23 mouse cellular contexts compared by ENCODE assay signal in genomic region chr4:132380965-132381616, GRCm38 (mm10). TPM values are rescaled to one million over a fixed set of nuclear protein-coding genes. Genes with fewer than 3 reads are reported as not detected.
DNase-seq lines count a peak whose midpoint lies in the region; ATAC-seq and TF ChIP-seq lines count a peak whose summit lies in the region.
"Had no signal": no experiment of that assay in that cellular context is flagged by ENCODE, and none has a peak within 500 bp of the region (broad histone marks: within the 10 kb centered on the region; RNA-seq: fewer than 3 reads in every experiment).

No protein-coding gene starts in this region.

- no peaks in the 10 kb centered on the region for H3K9me3 ChIP-seq in liver, postnatal 0 days (ENCODE audit: low read length)
- H3K9me3 ChIP-seq in MEL (replicated peaks; ENCODE audit: insufficient read depth, low read length) = no peaks in the 10 kb centered on the region
- H3K9me3 ChIP-seq in intestine, embryonic 16.5 days (ENCODE audit: control insufficient read depth, low read length) = no peaks in the 10 kb centered on the region
- H3K9me3 ChIP-seq: embryonic facial prominence, embryonic 10.5 days; embryonic facial prominence, embryonic 12.5 days; forebrain, embryonic 13.5 days; forebrain, embryonic 15.5 days; G1E had no signal

- no peak for ATAC-seq in liver, postnatal 0 days
- ATAC-seq in intestine, embryonic 16.5 days = peak; percentile 79
- ATAC-seq: CD4-positive, CD25-positive, alpha-beta regulatory T cell, adult 4 months; forebrain, embryonic 13.5 days; forebrain, embryonic 15.5 days; forebrain, postnatal 0 days had no signal

- H3K4me3 ChIP-seq in liver, adult 2 months (ENCODE audit: insufficient read depth, low read depth, low read length) = no peak overlapping the region
- no peak overlapping the region for H3K4me3 ChIP-seq in liver, postnatal 0 days (ENCODE audit: low read depth, low read length)
- no peak overlapping the region for H3K4me3 ChIP-seq in MEL (ENCODE audit: control insufficient read depth in 1 of 2, insufficient read depth in 1 of 2, low read depth in 2 of 2, low read length in 2 of 2)
- H3K4me3 ChIP-seq in intestine, embryonic 16.5 days (ENCODE audit: low read length) = no peak overlapping the region
- H3K4me3 ChIP-seq: embryonic facial prominence, embryonic 10.5 days; embryonic facial prominence, embryonic 12.5 days; forebrain, embryonic 13.5 days; forebrain, embryonic 15.5 days had no signal

- no peaks in the 10 kb centered on the region for H3K27me3 ChIP-seq in liver, adult 2 months (ENCODE audit: control insufficient read depth, insufficient read depth, low read length)
- H3K27me3 ChIP-seq in liver, postnatal 0 days (ENCODE audit: insufficient read depth, low read length) = no peaks in the 10 kb centered on the region
- no peaks in the 10 kb centered on the region for H3K27me3 ChIP-seq in MEL (ENCODE audit: control insufficient read depth in 1 of 2, insufficient read depth in 2 of 2, low read length in 2 of 2)
- no peaks in the 10 kb centered on the region for H3K27me3 ChIP-seq in intestine, embryonic 16.5 days (replicated peaks; ENCODE audit: control insufficient read depth, insufficient read depth, low read length)
- H3K27me3 ChIP-seq: CH12.LX; embryonic facial prominence, embryonic 12.5 days; forebrain, embryonic 13.5 days; forebrain, embryonic 15.5 days had no signal

- H3K4me1 ChIP-seq in liver, adult 2 months (ENCODE audit: control insufficient read depth, insufficient read depth, low read length) = peaks cover 2% of the 10 kb centered on the region
- no peaks in the 10 kb centered on the region for H3K4me1 ChIP-seq in liver, postnatal 0 days (ENCODE audit: insufficient read depth)
- peaks cover 2 to 5% of the 10 kb centered on the region in 2 experiments; a peak in 1 of 4 replicates for H3K4me1 ChIP-seq in MEL (ENCODE audit: control insufficient read depth in 1 of 2, insufficient read depth in 2 of 2, low read length in 2 of 2)
- H3K4me1 ChIP-seq in intestine, embryonic 16.5 days (ENCODE audit: control insufficient read depth, insufficient read depth, low read length) = peaks cover 2% of the 10 kb centered on the region; the same call in 1 of the 2 replicates
- H3K4me1 ChIP-seq: embryonic facial prominence, embryonic 10.5 days; embryonic facial prominence, embryonic 12.5 days; forebrain, embryonic 13.5 days; forebrain, embryonic 15.5 days had no signal

- peak; percentile 26 for DNase-seq in liver, adult 2 months (ENCODE audit: extremely low read depth, low read depth, low spot score)
- no peak for DNase-seq in liver, postnatal 0 days
- DNase-seq in MEL (ENCODE audit: low read depth, low spot score) = no peak
- no peak for DNase-seq in adrenal gland, adult 8-10 months
- no peak for DNase-seq in left cerebral cortex, postnatal 25 days (ENCODE audit: low spot score in 2 of 2)
- DNase-seq: adrenal gland, adult 2 months; adrenal gland, postnatal 14 days; adrenal gland, postnatal 36 days; B cell, adult 2 months; cerebellum, adult 11-12 months; cerebellum, adult 2 months; cerebellum, adult 9-10 months; cerebellum, postnatal 10 days; cerebellum, postnatal 25 days; forebrain, postnatal 0 days had no signal

- H3K36me3 ChIP-seq in liver, adult 2 months (ENCODE audit: control insufficient read depth, insufficient read depth, low read length) = peaks cover 28% of the 10 kb centered on the region
- H3K36me3 ChIP-seq in liver, postnatal 0 days (replicated peaks; ENCODE audit: insufficient read depth, low read length) = peaks cover 17% of the 10 kb centered on the region
- peaks cover 0 to 7% of the 10 kb centered on the region in 2 experiments; a peak in 1 of 4 replicates for H3K36me3 ChIP-seq in MEL (ENCODE audit: control insufficient read depth in 1 of 2, insufficient read depth in 2 of 2, low read length in 2 of 2)
- peaks cover 11% of the 10 kb centered on the region for H3K36me3 ChIP-seq in intestine, embryonic 16.5 days (ENCODE audit: control insufficient read depth, insufficient read depth, low read length)

- no peak overlapping the region for H3K9ac ChIP-seq in liver, adult 2 months (ENCODE audit: low read depth, low read length)
- H3K9ac ChIP-seq in liver, postnatal 0 days (replicated peaks) = no peak overlapping the region
- H3K9ac ChIP-seq in MEL (ENCODE audit: control insufficient read depth, low read depth, low read length, poor library complexity, severe bottlenecking) = no peak overlapping the region
- no peak overlapping the region for H3K9ac ChIP-seq in intestine, embryonic 16.5 days (ENCODE audit: low read depth, low read length)
- H3K9ac ChIP-seq: embryonic facial prominence, embryonic 12.5 days; forebrain, embryonic 13.5 days; forebrain, embryonic 15.5 days; forebrain, postnatal 0 days had no signal

- intact Hi-C loops in left cerebral cortex, postnatal 25 days (cut with DNase I) = no loop called here

- no peak for TF ChIP-seq CTCF in liver, adult 2 months (IDR thresholded peaks at IDR 0.05; ENCODE audit: low read depth, low read length)
- no peak for TF ChIP-seq CTCF in liver, postnatal 0 days (IDR thresholded peaks at IDR 0.05; ENCODE audit: low read depth)
- no peak for TF ChIP-seq CTCF in MEL (IDR thresholded peaks at IDR 0.05 in 2 of 3, conservative IDR thresholded peaks at IDR 0.05 in 1 of 3; ENCODE audit: control insufficient read depth in 1 of 3, insufficient read depth in 1 of 3, low read depth in 2 of 3, low read length in 3 of 3, poor library complexity in 1 of 3, severe bottlenecking in 1 of 3)

- peaks cover 9% of the 10 kb centered on the region; the same call in 1 of the 2 replicates for H3K79me2 ChIP-seq in liver, adult 2 months (ENCODE audit: control insufficient read depth, insufficient read depth, low read length)
- H3K79me2 ChIP-seq in MEL (ENCODE audit: control insufficient read depth, insufficient read depth, low read length, poor library complexity) = no peaks in the 10 kb centered on the region

- WGBS in liver, adult 2 months = 70% methylated on average over 2 of the region's 2 CpGs
- WGBS in liver, postnatal 0 days (ENCODE audit: insufficient replicate concordance) = 83% methylated on average over 2 of the region's 2 CpGs
- 75% methylated on average over 2 of the region's 2 CpGs for WGBS in intestine, embryonic 16.5 days

- no peak for TF ChIP-seq EP300 in liver, postnatal 0 days (IDR thresholded peaks at IDR 0.05; ENCODE audit: low read depth)
- TF ChIP-seq EP300 in MEL (IDR thresholded peaks at IDR 0.05; ENCODE audit: low read depth in 1 of 2, low read length in 2 of 2) = no peak

- no peak for TF ChIP-seq RAD21 in MEL (IDR thresholded peaks at IDR 0.05; ENCODE audit: low read depth, low read length)

- TF ChIP-seq POLR2A in liver, adult 2 months (IDR thresholded peaks at IDR 0.05; ENCODE audit: extremely low read depth, insufficient read depth, low read length) = no peak
- TF ChIP-seq POLR2A in MEL (IDR thresholded peaks at IDR 0.05; ENCODE audit: control insufficient read depth in 1 of 2, insufficient read depth in 1 of 2, low read depth in 1 of 2, low read length in 2 of 2, poor library complexity in 1 of 2) = no peak

- H3K4me2 ChIP-seq in liver, postnatal 0 days (ENCODE audit: low read depth, low read length) = no peak overlapping the region
- no peak overlapping the region for H3K4me2 ChIP-seq in intestine, embryonic 16.5 days (ENCODE audit: low read depth, low read length)
- H3K4me2 ChIP-seq: embryonic facial prominence, embryonic 12.5 days; forebrain, embryonic 13.5 days; forebrain, embryonic 15.5 days had no signal

- H3K27ac ChIP-seq in liver, adult 2 months (replicated peaks; ENCODE audit: insufficient read depth, low read depth, low read length) = no peak overlapping the region
- no peak overlapping the region for H3K27ac ChIP-seq in liver, postnatal 0 days (ENCODE audit: low read depth)
- H3K27ac ChIP-seq in MEL (ENCODE audit: control insufficient read depth, low read depth, low read length) = no peak overlapping the region
- no peak overlapping the region for H3K27ac ChIP-seq in intestine, embryonic 16.5 days (ENCODE audit: low read length)
- H3K27ac ChIP-seq: embryonic facial prominence, embryonic 10.5 days; embryonic facial prominence, embryonic 12.5 days; forebrain, embryonic 13.5 days; forebrain, embryonic 15.5 days had no signal

TF ChIP-seq in MEL, 35 proteins besides CTCF, POLR2A, EP300 and RAD21 (continues in another document):
- TF ChIP-seq GATA1 (IDR thresholded peaks at IDR 0.05; ENCODE audit: low read depth, low read length) = 0 out of 2 replicates have a peak, but pooled peaks have one; percentile 23

RNA-seq across cellular contexts. Expression of gene Rcc1, which starts 27.7 kb away (rescaled TPM):
- total RNA-seq in liver, adult 2 months (2014; rRNA removed) = 3.0 and 4.2 TPM in 2 replicates
- 2.8 and 4.0 TPM in 2 replicates for polyA plus RNA-seq in liver, adult 2 months (2012; rRNA removed)
- 21.3 and 25.6 TPM in 2 replicates for polyA plus RNA-seq in liver, postnatal 0 days (2015; fragmentation: Nextera tagmentation; extraction: Ambion mirVana)
- 137 and 147 TPM in 2 replicates for total RNA-seq in MEL (2012; rRNA removed)
- polyA plus RNA-seq in MEL (2012; ENCODE audit: insufficient read depth in 1 of 2, insufficient read length in 2 of 2, low read depth in 1 of 2, low replicate concordance in 2 of 2, missing spikeins in 1 of 2) = 100 to 1,000 TPM in 1 of 2 experiments, 10 to 100 TPM in 1; 83.6 to 186 TPM
- 82.2 and 90.6 TPM in 2 replicates for polyA plus RNA-seq in intestine, embryonic 16.5 days (2015; fragmentation: Nextera tagmentation; extraction: Ambion mirVana)
- total RNA-seq in adrenal gland, adult 8-10 months (2022) = 10 to 100 TPM; 12.7 to 18.0 (median 15.7) TPM
- 10 to 100 TPM; 12.8 to 14.8 TPM for total RNA-seq in left cerebral cortex, postnatal 25 days (2021)

RNA-seq across cellular contexts. Expression of gene Phactr4, which starts 41.2 kb away (rescaled TPM):
- 6.6 and 8.9 TPM in 2 replicates for total RNA-seq in liver, adult 2 months (2014; rRNA removed)
- polyA plus RNA-seq in liver, adult 2 months (2012; rRNA removed) = 7.2 and 8.0 TPM in 2 replicates
- 6.2 and 7.7 TPM in 2 replicates for polyA plus RNA-seq in liver, postnatal 0 days (2015; fragmentation: Nextera tagmentation; extraction: Ambion mirVana)
- 5.6 and 7.2 TPM in 2 replicates for total RNA-seq in MEL (2012; rRNA removed)
- 10 to 100 TPM; 28.7 to 79.5 TPM for polyA plus RNA-seq in MEL (2012; ENCODE audit: insufficient read depth in 1 of 2, insufficient read length in 2 of 2, low read depth in 1 of 2, low replicate concordance in 2 of 2, missing spikeins in 1 of 2)
- 15.9 and 17.2 TPM in 2 replicates for polyA plus RNA-seq in intestine, embryonic 16.5 days (2015; fragmentation: Nextera tagmentation; extraction: Ambion mirVana)
- total RNA-seq in adrenal gland, adult 8-10 months (2022) = 10 to 100 TPM; 53.7 to 67.7 (median 58.6) TPM
- total RNA-seq in left cerebral cortex, postnatal 25 days (2021) = 10 to 100 TPM in 1 of 2 experiments, 1 to 10 TPM in 1; 8.3 to 11.3 TPM

RNA-seq across cellular contexts. Expression of gene Trnau1ap, which starts 51.8 kb away (rescaled TPM):
- 28.3 and 29.5 TPM in 2 replicates for total RNA-seq in liver, adult 2 months (2014; rRNA removed)
- polyA plus RNA-seq in liver, adult 2 months (2012; rRNA removed) = 11.2 and 12.2 TPM in 2 replicates
- 30.4 and 33.8 TPM in 2 replicates for polyA plus RNA-seq in liver, postnatal 0 days (2015; fragmentation: Nextera tagmentation; extraction: Ambion mirVana)
- total RNA-seq in MEL (2012; rRNA removed) = 110 and 117 TPM in 2 replicates
- 100 to 1,000 TPM in 1 of 2 experiments, not detected in 1; 102 TPM for polyA plus RNA-seq in MEL (2012; ENCODE audit: insufficient read depth in 1 of 2, insufficient read length in 2 of 2, low read depth in 1 of 2, low replicate concordance in 2 of 2, missing spikeins in 1 of 2)
- polyA plus RNA-seq in intestine, embryonic 16.5 days (2015; fragmentation: Nextera tagmentation; extraction: Ambion mirVana) = 79.6 and 81.1 TPM in 2 replicates
- total RNA-seq in adrenal gland, adult 8-10 months (2022) = 10 to 100 TPM; 29.4 to 44.1 (median 41.8) TPM
- 10 to 100 TPM; 18.0 to 22.2 TPM for total RNA-seq in left cerebral cortex, postnatal 25 days (2021)
